Mouse (Mus musculus) neural tube, embryonic 15.5 days (tissue): ENCODE data around the gene Hist1h2af. TPM values are rescaled to one million over a fixed set of nuclear protein-coding genes. Genes with fewer than 3 reads are reported as not detected.
"Not testable (repeated sequence)": the region's sequence is repeated elsewhere in the genome, so short reads cannot be mapped to it uniquely, and the experiment has no call there.

Experiments
- ATAC-seq: fragments of 200-750 bp; cut with Nextera tagmentation; 2 replicates; pipeline ENCODE4 v1.8.0; 2017; ENCODE audit warnings: mild to moderate bottlenecking, moderate TSS enrichment, moderate library complexity; ENCODE audit not compliant: low FRiP score
- H3K27ac ChIP-seq: fragments of 300-500 bp; sonication (generic); replicated peaks from 2 replicates; pipeline ENCODE4 v1.5.1; 2015; ENCODE audit warnings: mild to moderate bottlenecking, inconsistent platforms
- H3K27me3 ChIP-seq: fragments of 300-500 bp; sonication (generic); replicated peaks from 2 replicates; pipeline ENCODE4 v1.6.1; 2015; ENCODE audit warnings: inconsistent platforms
- H3K36me3 ChIP-seq: fragments of 300-500 bp; sonication (generic); 2 replicates; pipeline ENCODE4 v1.6.1; 2015; ENCODE audit warnings: inconsistent platforms
- H3K4me1 ChIP-seq: fragments of 300-500 bp; sonication (generic); 2 replicates; pipeline ENCODE4 v1.6.1; 2015; ENCODE audit warnings: inconsistent platforms
- H3K4me2 ChIP-seq: fragments of 300-500 bp; sonication (generic); 2 replicates; pipeline ENCODE4 v1.6.1; 2015; ENCODE audit warnings: inconsistent platforms, mild to moderate bottlenecking, moderate library complexity
- H3K4me3 ChIP-seq: fragments of 300-500 bp; sonication (generic); replicated peaks from 2 replicates; pipeline ENCODE4 v1.5.1; 2015; ENCODE audit warnings: mild to moderate bottlenecking, inconsistent platforms
- H3K9ac ChIP-seq: fragments of 300-500 bp; sonication (generic); replicated peaks from 2 replicates; pipeline ENCODE4 v1.6.1; 2015; ENCODE audit warnings: mild to moderate bottlenecking, inconsistent platforms
- H3K9me3 ChIP-seq: fragments of 300-500 bp; sonication (generic); replicated peaks from 2 replicates; pipeline ENCODE4 v1.6.1; 2016; ENCODE audit warnings: inconsistent platforms
- WGBS: fragments of 180-500 bp; shearing (Covaris S2); methylation state at CpG from one replicate; pipeline ENCODE4 v1.1.7; 2015; ENCODE audit warnings: mixed read lengths; 5-methylcytosine and 5-hydroxymethylcytosine counted together
- polyA plus RNA-seq: library from polyadenylated mRNA; unstranded; fragments of >200 nt; fragmentation: Nextera tagmentation; extraction: Ambion mirVana; gene quantifications from 2 replicates; pipeline ENCODE4 v1.2.1, GENCODE M21; 2015

The Hist1h2af gene
- polyA plus RNA-seq = 0.77 TPM in 1 of 2 replicates, not detected in the other

GRCm38 (mm10) chr13:23533560-23534367 is at the start of gene Hist1h2af:
TSS of gene Hist1h2af (plus strand) at chr13:23533906.
- Histone ChIP-seq H3K9ac (peak within 1 kb of the TSS; percentile 40), H3K4me3 (peak within 1 kb of the TSS; percentile 56), H3K4me1 (peaks cover 31% of the 10 kb centered on the region), H3K27ac (peak within 1 kb of the TSS; percentile 77), H3K4me2 (peak within 1 kb of the TSS; percentile 87)
- H3K36me3 ChIP-seq, H3K27me3 ChIP-seq, H3K9me3 ChIP-seq: not testable (repeated sequence)
- under 1% methylated on average over 25 of the region's 53 CpGs for WGBS
- ATAC-seq = peak; percentile 25; the same call in 1 of the 2 replicates

GRCm38 (mm10) chr13:23485271-23485670 is 48.4 kb upstream of the Hist1h2af start:
- H3K36me3 ChIP-seq = no peaks in the 10 kb centered on the region
- no peak overlapping the region for H3K27ac ChIP-seq
- H3K9me3 ChIP-seq = no peaks in the 10 kb centered on the region
- H3K4me2 ChIP-seq = no peak overlapping the region
- no peak overlapping the region for H3K4me3 ChIP-seq
- 45% methylated on average over 5 of the region's 5 CpGs for WGBS
- no peaks in the 10 kb centered on the region; the same call in 1 of the 2 replicates for H3K27me3 ChIP-seq
- ATAC-seq = no peak
- H3K9ac ChIP-seq = no peak overlapping the region
- peaks cover 7% of the 10 kb centered on the region; the same call in 1 of the 2 replicates for H3K4me1 ChIP-seq

- H3K9me3 ChIP-seq = no peaks in the 10 kb centered on the region
- 12% methylated on average over 14 of the region's 14 CpGs for WGBS
- no peaks in the 10 kb centered on the region for H3K36me3 ChIP-seq
- 0 out of 2 replicates have a peak within 1 kb of the TSS, but pooled peaks have one; percentile 5 for H3K27ac ChIP-seq
- peak within 1 kb of the TSS; percentile 45 for H3K4me3 ChIP-seq
- no peaks in the 10 kb centered on the region; the same call in 1 of the 2 replicates for H3K27me3 ChIP-seq
- ATAC-seq = peak; percentile 99
- peaks cover 12% of the 10 kb centered on the region for H3K4me1 ChIP-seq
- H3K9ac ChIP-seq = peak within 1 kb of the TSS; percentile 42; the same call in 1 of the 2 replicates
- peak within 1 kb of the TSS; percentile 71 for H3K4me2 ChIP-seq
Observed at GRCm38 (mm10) chr13:23488400-23489322, 45.0 kb upstream of the Hist1h2af start, which contains the start of gene Btn2a2. TSS of gene Btn2a2 (minus strand) at chr13:23488857.

GRCm38 (mm10) chr13:23490863-23491262 is 42.8 kb upstream of the Hist1h2af start:
- Histone ChIP-seq H3K27me3 (no peaks in the 10 kb centered on the region), H3K4me3 (no peak overlapping the region), H3K4me1 (peaks cover 12% of the 10 kb centered on the region), H3K9ac (no peak overlapping the region), H3K36me3 (no peaks in the 10 kb centered on the region), H3K4me2 (no peak overlapping the region), H3K27ac (no peak overlapping the region), H3K9me3 (no peaks in the 10 kb centered on the region)
- 60% methylated on average over 1 of the region's 1 CpGs for WGBS
- no peak for ATAC-seq

- Histone ChIP-seq H3K9ac (no peak overlapping the region), H3K36me3 (no peaks in the 10 kb centered on the region), H3K4me1 (peaks cover 12% of the 10 kb centered on the region), H3K4me2 (no peak overlapping the region), H3K27ac (no peak overlapping the region), H3K9me3 (no peaks in the 10 kb centered on the region), H3K27me3 (no peaks in the 10 kb centered on the region), H3K4me3 (no peak overlapping the region)
- no peak for ATAC-seq
- whole genome bisulfite sequencing = 12% methylated on average over 1 of the region's 1 CpGs
Observed at GRCm38 (mm10) chr13:23491263-23491662, 42.4 kb upstream of the Hist1h2af start.

GRCm38 (mm10) chr13:23491990-23492389 is 41.7 kb upstream of the Hist1h2af start:
- H3K4me3 ChIP-seq = peak overlapping the region; percentile 26
- no peaks in the 10 kb centered on the region for H3K36me3 ChIP-seq
- H3K9ac ChIP-seq = no peak overlapping the region
- H3K27me3 ChIP-seq = 0 out of 2 replicates have a peak, but pooled peaks cover under 1% of the 10 kb centered on the region
- no peak for ATAC-seq
- peaks cover 12% of the 10 kb centered on the region for H3K4me1 ChIP-seq
- WGBS = 4% methylated on average over 14 of the region's 14 CpGs
- H3K9me3 ChIP-seq = no peaks in the 10 kb centered on the region
- no peak overlapping the region for H3K27ac ChIP-seq
- peak overlapping the region; percentile 48 for H3K4me2 ChIP-seq

GRCm38 (mm10) chr13:23495526-23495925 is 38.2 kb upstream of the Hist1h2af start:
- 80% methylated on average over 6 of the region's 6 CpGs for WGBS
- no peak for ATAC-seq
- H3K36me3 ChIP-seq = no peaks in the 10 kb centered on the region

GRCm38 (mm10) chr13:23497656-23498321 is 35.9 kb upstream of the Hist1h2af start:
- ATAC-seq = no peak
- Histone ChIP-seq H3K4me3 (peak overlapping the region; percentile 30), H3K9ac (no peak overlapping the region)

More at GRCm38 (mm10) chr13:23495526-23495925, 38.2 kb upstream of the Hist1h2af start:
- Histone ChIP-seq H3K4me1 (peaks cover 17% of the 10 kb centered on the region), H3K27me3 (peaks cover 12% of the 10 kb centered on the region), H3K27ac (no peak overlapping the region), H3K9me3 (no peaks in the 10 kb centered on the region), H3K4me2 (no peak overlapping the region), H3K4me3 (no peak overlapping the region), H3K9ac (no peak overlapping the region)

GRCm38 (mm10) chr13:23498653-23499052 is 35.1 kb upstream of the Hist1h2af start:
- Histone ChIP-seq H3K27ac (no peak overlapping the region), H3K4me2 (peak overlapping the region; percentile 49), H3K9ac (no peak overlapping the region), H3K4me3 (peak overlapping the region; percentile 30), H3K36me3 (no peaks in the 10 kb centered on the region), H3K4me1 (peaks cover 12% of the 10 kb centered on the region; the same call in 1 of the 2 replicates), H3K27me3 (peaks cover 12% of the 10 kb centered on the region), H3K9me3 (no peaks in the 10 kb centered on the region)
- ATAC-seq = no peak
- 10% methylated on average over 10 of the region's 10 CpGs for WGBS

More at GRCm38 (mm10) chr13:23497656-23498321, 35.9 kb upstream of the Hist1h2af start:
- no peaks in the 10 kb centered on the region for H3K36me3 ChIP-seq
- H3K4me2 ChIP-seq = peak overlapping the region; percentile 49
- H3K9me3 ChIP-seq = no peaks in the 10 kb centered on the region
- peaks cover 12% of the 10 kb centered on the region for H3K27me3 ChIP-seq
- H3K4me1 ChIP-seq = peaks cover 12% of the 10 kb centered on the region; the same call in 1 of the 2 replicates
- H3K27ac ChIP-seq = no peak overlapping the region
- WGBS = 7% methylated on average over 19 of the region's 19 CpGs

GRCm38 (mm10) chr13:23499943-23500342 is 33.8 kb upstream of the Hist1h2af start:
- Histone ChIP-seq H3K36me3 (no peaks in the 10 kb centered on the region), H3K4me2 (no peak overlapping the region), H3K4me1 (peaks cover 12% of the 10 kb centered on the region; the same call in 1 of the 2 replicates), H3K4me3 (no peak overlapping the region), H3K27ac (no peak overlapping the region), H3K9me3 (no peaks in the 10 kb centered on the region), H3K27me3 (peaks cover 12% of the 10 kb centered on the region), H3K9ac (no peak overlapping the region)
- WGBS = 8% methylated on average over 7 of the region's 7 CpGs
- no peak for ATAC-seq
